Mouse (Mus musculus) MEL (cell line): ENCODE measurements around the gene Fbxw8.

ENCODE experiments used
- CTCF ChIP-seq, 3 experiments: IDR thresholded peaks in 2 of 3; conservative IDR thresholded peaks in 1 of 3; 2 replicates each; pipeline ENCODE4 v1.5.1; 2011 to 2012; ENCODE audit warnings: low read length in 3 of 3, low read depth in 2 of 3, mild to moderate bottlenecking in 2 of 3, improper control_type of control experiment in 1 of 3, inconsistent platforms in 1 of 3, mixed read lengths in 1 of 3, moderate library complexity in 1 of 3; ENCODE audit not compliant: control insufficient read depth in 1 of 3, insufficient read depth in 1 of 3, poor library complexity in 1 of 3, severe bottlenecking in 1 of 3
- E2F4 ChIP-seq: IDR thresholded peaks from 2 replicates; pipeline ENCODE4 v1.6.1; 2011; ENCODE audit warnings: low read depth, low read length, improper control_type of control experiment, borderline replicate concordance
- ELF1 ChIP-seq: IDR thresholded peaks from 2 replicates; pipeline ENCODE4 v1.6.1; 2014; ENCODE audit warnings: low read depth, mild to moderate bottlenecking, inconsistent platforms, low read length, improper control_type of control experiment, moderate library complexity
- EP300 ChIP-seq, 2 experiments: IDR thresholded peaks; 2 replicates each; pipeline ENCODE4 v1.6.1; 2011; ENCODE audit warnings: improper control_type of control experiment in 2 of 2, low read length in 2 of 2, low read depth in 1 of 2, mild to moderate bottlenecking in 1 of 2
- KAT2A ChIP-seq: conservative IDR thresholded peaks from 2 replicates; pipeline ENCODE4 v1.6.1; 2012; ENCODE audit warnings: low read depth, low read length, improper control_type of control experiment, inconsistent platforms
- MAFK ChIP-seq: IDR thresholded peaks from 2 replicates; pipeline ENCODE4 v1.6.1; 2011; ENCODE audit warnings: low read depth, mild to moderate bottlenecking, low read length, improper control_type of control experiment, borderline replicate concordance
- MAX ChIP-seq: IDR thresholded peaks from 2 replicates; pipeline ENCODE4 v1.6.1; 2011; ENCODE audit warnings: low read length, improper control_type of control experiment
- MAZ ChIP-seq: IDR thresholded peaks from 2 replicates; pipeline ENCODE4 v1.6.1; 2012; ENCODE audit warnings: low read depth, mild to moderate bottlenecking, inconsistent platforms, low read length, improper control_type of control experiment
- NELFE ChIP-seq: IDR thresholded peaks from 2 replicates; pipeline ENCODE4 v1.6.1; 2011; ENCODE audit warnings: low read depth, low read length, improper control_type of control experiment
- NRF1 ChIP-seq: IDR thresholded peaks from 2 replicates; pipeline ENCODE4 v1.6.1; 2014; ENCODE audit warnings: low read depth, mild to moderate bottlenecking, inconsistent platforms, low read length, improper control_type of control experiment, moderate library complexity; ENCODE audit not compliant: poor library complexity, insufficient read depth, severe bottlenecking
- POLR2A ChIP-seq, 2 experiments: IDR thresholded peaks; 2 replicates each; pipeline ENCODE4 v1.6.1; 2011 to 2012; ENCODE audit warnings: low read length in 2 of 2, mild to moderate bottlenecking in 2 of 2, control low read depth in 1 of 2, improper control_type of control experiment in 1 of 2, low read depth in 1 of 2, moderate library complexity in 1 of 2; ENCODE audit not compliant: control insufficient read depth in 1 of 2, insufficient read depth in 1 of 2, poor library complexity in 1 of 2
- RAD21 ChIP-seq: IDR thresholded peaks from 2 replicates; pipeline ENCODE4 v1.6.1; 2011; ENCODE audit warnings: mild to moderate bottlenecking, low read depth, low read length, improper control_type of control experiment
- TCF12 ChIP-seq: IDR thresholded peaks from 2 replicates; pipeline ENCODE4 v1.6.1; 2014; ENCODE audit warnings: low read depth, mild to moderate bottlenecking, inconsistent platforms, low read length, improper control_type of control experiment, moderate library complexity

- no peak for TF ChIP-seq MAZ
- no peak for TF ChIP-seq CTCF (IDR thresholded peaks at IDR 0.05 in 2 of 3, conservative IDR thresholded peaks at IDR 0.05 in 1 of 3; ENCODE audit: control insufficient read depth in 1 of 3, insufficient read depth in 1 of 3, low read depth in 2 of 3, low read length in 3 of 3, poor library complexity in 1 of 3, severe bottlenecking in 1 of 3)
- TF ChIP-seq TCF12, result no peak
- no peak for TF ChIP-seq POLR2A (IDR thresholded peaks at IDR 0.05; ENCODE audit: control insufficient read depth in 1 of 2, insufficient read depth in 1 of 2, low read depth in 1 of 2, low read length in 2 of 2, poor library complexity in 1 of 2)
- TF ChIP-seq EP300 (IDR thresholded peaks at IDR 0.05; ENCODE audit: low read depth in 1 of 2, low read length in 2 of 2), result no peak
- TF ChIP-seq NELFE, result no peak
- TF ChIP-seq RAD21, result no peak
- TF ChIP-seq ELF1, result no peak
- TF ChIP-seq KAT2A, result no peak
- TF ChIP-seq MAX, result no peak
- TF ChIP-seq NRF1, result no peak
- no peak for TF ChIP-seq E2F4
- TF ChIP-seq MAFK, result no peak
Observed at GRCm38 (mm10) chr5:118177640-118178039, 22.4 kb upstream of the Fbxw8 start.
